Mouse (Mus musculus): ENCODE results near the gene Cdh4.

Gene Cdh4

DNA sequence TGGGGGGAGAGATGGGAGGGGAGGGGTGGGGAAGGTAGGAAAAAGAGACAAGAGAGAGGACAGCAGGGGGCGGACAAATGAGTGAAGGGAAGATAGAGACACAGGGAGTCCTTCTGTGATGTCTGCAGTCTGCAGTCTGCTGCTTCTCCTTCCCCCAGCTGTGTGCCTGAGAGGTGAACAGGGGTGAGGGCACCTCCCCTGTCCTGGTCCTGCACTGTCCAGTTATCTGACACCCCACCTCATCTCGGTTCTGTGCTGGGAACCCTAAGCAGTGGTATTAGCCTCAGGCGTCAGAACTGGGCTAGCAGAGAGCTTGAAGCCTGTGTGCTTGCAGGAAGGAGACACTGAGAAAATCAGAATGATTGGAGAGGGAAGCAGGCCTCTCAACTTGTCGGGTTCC is 338.7 kb downstream of the Cdh4 start:
- DNase-seq (ENCODE audit: low spot score in 2 of 2), result no peak

GRCm38 (mm10) chr2:179787256-179787655 is 345.0 kb downstream of the Cdh4 start:
- no peak for DNase-seq (ENCODE audit: low spot score in 2 of 2)

GRCm38 (mm10) chr2:179787797-179788196 is 345.6 kb downstream of the Cdh4 start:
- DNase-seq (ENCODE audit: low spot score in 2 of 2), result no peak

DNA sequence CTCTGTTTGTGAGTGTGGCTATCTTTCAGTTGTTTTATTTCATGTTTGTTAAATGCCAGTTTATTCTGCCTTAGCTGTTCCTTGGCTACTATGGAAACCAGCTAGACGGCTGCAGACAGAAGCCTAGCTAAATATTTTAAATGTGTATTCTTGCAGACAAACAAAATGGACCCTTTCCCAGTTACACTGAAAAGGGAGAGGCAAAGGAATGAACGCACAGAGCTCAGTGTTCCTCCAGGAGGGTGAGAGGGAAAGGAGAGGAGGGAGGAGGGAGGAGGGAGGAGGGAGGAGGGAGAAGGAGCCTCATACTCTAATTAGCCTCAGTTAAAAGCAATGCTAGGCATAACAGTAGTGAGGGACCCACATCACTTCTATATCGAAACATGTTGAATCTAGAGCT is 348.5 kb downstream of the Cdh4 start:
- no peak for DNase-seq (ENCODE audit: low spot score in 2 of 2)

- no peak for DNase-seq (ENCODE audit: low spot score in 2 of 2)
Observed at GRCm38 (mm10) chr2:179792426-179793133, 350.3 kb downstream of the Cdh4 start.

DNA sequence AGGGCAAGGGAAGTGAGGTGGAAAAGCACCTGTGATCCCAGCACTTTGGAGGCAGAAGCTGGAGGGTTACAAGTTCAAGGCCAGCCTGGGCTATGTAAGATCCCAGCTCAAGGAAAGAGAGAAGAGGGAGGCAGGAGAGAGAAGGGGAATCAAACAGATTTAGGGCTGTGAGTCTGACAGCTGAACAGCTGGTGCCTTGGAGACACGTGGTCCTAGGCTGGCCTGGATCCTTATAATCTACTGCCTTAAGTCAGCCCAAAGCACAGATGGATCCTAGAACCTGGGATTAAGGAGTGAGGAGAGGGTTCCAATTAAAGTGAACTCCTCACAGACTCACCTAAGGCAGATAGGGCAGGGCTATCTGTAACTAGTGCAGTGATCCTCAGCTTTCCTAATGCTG is 352.1 kb downstream of the Cdh4 start:
- no peak for DNase-seq (ENCODE audit: low spot score in 2 of 2)

DNA sequence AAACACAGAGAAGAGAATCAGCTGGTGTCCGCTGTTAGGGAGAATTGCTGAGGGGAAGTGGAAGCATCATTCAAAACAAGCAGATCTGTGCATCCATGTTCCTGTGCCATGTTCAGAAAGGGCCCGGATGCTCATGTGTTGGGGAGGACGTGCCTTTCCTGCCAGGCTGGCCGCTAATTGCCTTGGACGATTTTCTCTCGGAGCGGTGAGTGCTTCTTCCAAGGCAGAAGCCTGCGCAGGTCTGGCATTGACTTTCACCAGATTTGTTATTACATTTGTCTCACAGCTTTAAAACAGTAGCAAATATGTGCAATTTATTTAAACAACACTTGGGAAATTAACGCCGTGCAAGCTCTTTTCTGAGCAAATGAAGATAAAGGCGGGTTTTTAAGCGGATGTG is 353.2 kb downstream of the Cdh4 start:
- DNase-seq (ENCODE audit: low spot score in 2 of 2), result no peak

DNA sequence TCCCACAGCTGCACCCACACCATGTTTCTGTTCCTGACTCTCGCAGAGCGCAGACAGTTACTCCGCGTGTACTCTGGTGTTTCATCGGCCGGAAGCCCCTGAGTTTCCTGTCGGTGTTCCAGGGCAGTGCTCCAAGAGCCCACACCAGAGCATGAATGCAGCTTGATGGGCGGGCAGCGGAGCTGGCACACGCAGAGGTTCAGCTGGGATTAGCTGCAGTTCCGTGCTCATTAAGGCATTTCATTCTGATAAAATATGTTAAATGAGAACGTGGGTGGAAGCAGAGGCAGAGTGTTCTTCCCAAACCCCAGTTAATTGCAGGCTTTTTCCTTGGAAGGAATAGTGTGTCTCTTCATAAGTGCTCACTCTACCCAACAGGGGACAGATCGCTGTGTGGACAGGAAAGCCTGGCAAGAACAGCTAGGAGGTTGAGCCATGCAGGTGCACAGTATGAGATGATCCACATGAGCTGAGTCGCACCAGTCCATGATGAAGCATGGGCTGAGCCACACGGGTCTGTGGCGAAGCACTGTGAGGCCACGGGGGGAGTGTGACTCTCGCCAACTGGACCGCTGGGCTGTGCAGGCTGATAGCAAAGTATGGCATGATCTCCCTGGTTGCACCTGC is 357.8 kb downstream of the Cdh4 start:
- no peak for DNase-seq (ENCODE audit: low spot score in 2 of 2)

DNA sequence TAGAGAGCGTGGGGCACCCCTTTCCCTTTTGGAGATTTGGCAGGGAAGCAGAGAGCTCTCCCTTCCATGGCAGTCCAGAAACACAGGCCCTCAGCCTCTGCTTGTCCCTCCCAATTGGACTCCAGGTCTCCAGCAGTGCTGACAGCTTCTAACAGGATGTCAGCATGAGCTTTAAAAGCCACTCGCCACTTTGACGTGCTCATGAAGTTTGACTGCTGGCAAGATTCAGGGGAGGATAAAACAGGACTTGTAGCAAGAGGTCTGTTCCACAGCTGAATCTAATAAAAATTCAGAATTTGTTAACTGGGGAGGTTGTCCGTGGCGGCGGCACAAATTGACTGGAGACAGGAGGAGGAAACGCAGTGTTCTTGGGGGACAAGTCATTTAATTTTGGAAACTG is 358.8 kb downstream of the Cdh4 start:
- no peak for DNase-seq (ENCODE audit: low spot score in 2 of 2)

- no peak for DNase-seq (ENCODE audit: low spot score in 2 of 2)
Observed at GRCm38 (mm10) chr2:179802411-179802810, 360.2 kb downstream of the Cdh4 start.

- DNase-seq (ENCODE audit: low spot score in 2 of 2), result no peak
Observed at GRCm38 (mm10) chr2:179811086-179811485, 368.9 kb downstream of the Cdh4 start.

DNA sequence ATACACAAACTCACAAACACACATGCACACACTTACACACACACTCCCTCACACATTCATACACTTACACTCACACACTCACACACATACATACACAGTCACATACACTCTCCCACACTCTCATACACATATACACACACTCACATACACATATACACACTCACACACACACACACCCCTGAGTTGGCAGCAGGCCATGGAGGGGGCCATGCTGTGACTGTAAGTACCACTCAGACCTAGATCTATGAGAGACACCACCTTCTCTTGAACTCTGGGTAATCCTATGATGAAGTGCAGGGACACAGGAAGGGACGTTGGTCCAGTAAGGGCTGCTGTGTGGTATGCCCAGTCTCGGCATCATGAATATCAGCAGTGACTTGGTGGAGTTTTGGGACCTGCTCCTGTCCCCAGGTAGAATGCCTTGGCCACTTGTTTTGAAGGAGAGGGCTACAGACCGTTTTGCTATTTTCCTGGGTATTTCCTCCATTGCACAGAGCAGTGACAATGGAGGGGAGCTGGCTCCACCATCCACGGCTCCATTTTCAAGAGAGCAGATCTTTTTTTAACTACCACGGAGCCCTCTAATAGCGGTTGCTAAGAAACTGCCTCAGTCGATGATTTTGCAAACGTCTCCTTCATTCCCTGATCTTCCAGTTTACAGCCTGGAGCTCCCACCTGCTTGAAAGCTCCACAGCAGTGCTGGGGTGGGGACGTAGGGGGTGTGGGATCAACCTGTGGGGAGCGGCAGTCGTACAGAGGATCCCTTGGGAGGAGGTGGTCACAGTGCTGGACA is 371.0 kb downstream of the Cdh4 start:
- no peak for DNase-seq (ENCODE audit: low spot score in 2 of 2)

- DNase-seq (ENCODE audit: low spot score in 2 of 2), result no peak
Observed at GRCm38 (mm10) chr2:179824776-179825326, 382.6 kb downstream of the Cdh4 start.

DNA sequence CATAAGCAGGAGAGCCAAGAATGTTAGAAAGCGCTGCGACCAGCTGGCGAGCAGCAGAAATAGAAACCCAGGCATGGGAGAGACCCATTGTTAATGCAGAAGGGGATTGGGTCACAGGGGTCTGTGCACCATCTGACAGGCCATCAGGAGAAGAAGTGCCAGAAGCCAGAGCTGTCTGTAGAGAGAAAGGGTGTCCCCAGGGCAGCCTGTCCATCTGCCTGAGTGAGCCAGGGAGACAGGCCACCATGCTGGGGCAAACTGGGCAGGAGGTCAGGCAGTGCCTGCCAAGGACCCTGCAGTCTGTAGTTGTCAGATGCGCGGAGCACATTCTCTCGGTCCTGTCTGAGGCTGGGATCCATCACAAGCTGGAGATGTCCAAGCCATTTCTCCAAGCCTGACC is 386.7 kb downstream of the Cdh4 start:
- DNase-seq (ENCODE audit: low spot score in 2 of 2), result no peak

DNA sequence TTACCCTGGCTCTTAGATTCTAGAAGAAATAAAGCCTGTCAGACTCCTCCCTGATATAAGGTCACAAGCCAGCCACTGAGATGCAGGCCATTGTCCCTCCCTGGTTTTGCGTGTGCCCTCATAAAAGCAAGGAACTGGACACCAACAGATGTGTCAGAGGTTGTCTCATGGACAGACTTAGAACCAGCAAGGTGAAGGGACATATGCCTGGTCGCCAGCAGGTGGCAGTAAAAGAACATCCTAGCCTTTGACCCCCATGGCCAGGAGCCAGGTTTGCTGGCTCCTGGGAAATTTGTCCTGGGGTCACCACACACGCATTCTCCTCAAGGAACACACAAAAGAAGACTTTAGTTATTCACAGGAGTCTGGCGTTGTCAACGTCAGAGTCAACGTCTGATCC is 387.7 kb downstream of the Cdh4 start:
- DNase-seq (ENCODE audit: low spot score in 2 of 2), result no peak

- no peak for DNase-seq (ENCODE audit: low spot score in 2 of 2)
Observed at GRCm38 (mm10) chr2:179834892-179835291, 392.7 kb downstream of the Cdh4 start.

- no peak for DNase-seq (ENCODE audit: low spot score in 2 of 2)
Observed at GRCm38 (mm10) chr2:179835570-179835969, 393.3 kb downstream of the Cdh4 start.

DNA sequence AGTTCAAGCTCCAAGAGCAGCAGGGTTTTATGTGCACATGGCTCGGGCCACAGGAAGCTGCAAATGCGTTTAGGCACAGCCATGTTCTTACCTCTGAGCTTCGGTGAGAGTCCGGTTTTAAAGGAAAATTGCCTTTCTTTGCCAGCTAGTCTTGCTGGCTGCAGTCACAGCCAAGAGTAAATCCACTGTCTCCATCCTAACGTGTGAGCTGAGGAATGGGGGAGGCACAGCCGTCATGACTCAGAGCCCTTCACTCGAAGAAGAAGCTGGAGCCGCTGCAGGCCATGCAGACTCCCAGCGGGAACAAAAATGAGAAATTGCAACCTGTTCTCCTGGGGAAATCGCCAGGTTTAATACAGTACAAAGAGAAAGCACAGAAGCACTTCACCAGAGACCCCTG is 395.0 kb downstream of the Cdh4 start:
- no peak for DNase-seq (ENCODE audit: low spot score in 2 of 2)

- DNase-seq (ENCODE audit: low spot score in 2 of 2), result no peak
Observed at GRCm38 (mm10) chr2:179838036-179838435, 395.8 kb downstream of the Cdh4 start.

- DNase-seq (ENCODE audit: low spot score in 2 of 2), result peak in 1 of 2 experiments; percentile 6
Observed at GRCm38 (mm10) chr2:179842610-179843389, 400.6 kb downstream of the Cdh4 start.

DNA sequence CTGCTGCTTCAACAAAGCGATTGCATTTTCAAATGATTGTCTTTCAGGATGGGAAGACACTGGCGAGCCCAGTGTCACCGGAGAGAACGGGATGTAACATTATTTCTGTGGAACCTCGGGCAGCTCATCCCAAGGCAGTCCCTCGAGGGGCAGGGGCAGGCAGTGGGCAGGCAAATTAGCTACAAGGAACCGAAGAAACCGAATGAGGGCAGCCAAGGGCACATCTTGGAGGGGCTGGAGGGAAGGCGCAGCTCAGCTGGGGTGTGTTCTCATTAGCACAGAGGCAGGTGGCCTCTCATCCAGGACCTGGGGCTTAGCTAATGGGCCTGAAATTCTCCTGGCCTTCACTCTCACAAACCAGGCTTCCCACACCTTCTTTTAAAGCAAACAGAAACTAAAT is 407.5 kb downstream of the Cdh4 start:
- DNase-seq (ENCODE audit: low spot score in 2 of 2), result no peak

DNA sequence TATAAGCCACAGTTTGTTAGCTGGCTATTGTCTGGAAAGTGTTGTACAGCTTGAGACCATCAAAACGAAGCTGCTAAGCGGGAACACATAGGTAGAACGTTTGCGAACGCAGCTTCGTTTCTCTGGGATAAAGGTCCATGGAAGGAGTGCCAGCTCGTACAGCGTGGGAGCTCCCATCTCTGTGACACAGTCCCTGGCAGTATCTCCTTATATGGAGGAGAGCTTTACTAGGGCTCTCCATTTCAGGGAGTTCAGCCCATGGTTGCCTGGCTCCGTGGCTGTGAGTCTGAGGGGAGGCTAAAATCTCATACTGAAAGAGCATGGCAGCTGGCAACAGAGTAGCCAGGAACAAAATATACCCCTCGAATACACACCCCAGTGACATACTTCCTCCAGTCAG is 409.9 kb downstream of the Cdh4 start:
- DNase-seq (ENCODE audit: low spot score in 2 of 2), result no peak
